Mouse (Mus musculus) kidney, embryonic 16.5 days (tissue): ENCODE measurements around the gene Slc35e3. TPM values are rescaled to one million over a fixed set of nuclear protein-coding genes. Genes with fewer than 3 reads are reported as not detected.
A peak's percentile ranks its signal among the peaks of the same experiment; 100 is the strongest.

ENCODE experiments used
- ATAC-seq: fragments of 200-750 bp; cut with Nextera tagmentation; 2 replicates; pipeline ENCODE4 v1.8.0; 2017; ENCODE audit warnings: moderate TSS enrichment; ENCODE audit not compliant: low FRiP score, low TSS enrichment
- H3K27ac ChIP-seq: fragments of 300-500 bp; sonication (generic); 2 replicates; pipeline ENCODE4 v1.5.1; 2014; ENCODE audit warnings: low read length
- H3K27me3 ChIP-seq: fragments of 300-500 bp; sonication (generic); 2 replicates; pipeline ENCODE4 v1.6.1; 2014; ENCODE audit warnings: low read length, control low read depth, mixed read lengths; ENCODE audit not compliant: insufficient read depth
- H3K36me3 ChIP-seq: fragments of 300-500 bp; sonication (generic); 2 replicates; pipeline ENCODE4 v1.6.1; 2014; ENCODE audit warnings: low read length, control low read depth, mixed read lengths; ENCODE audit not compliant: insufficient read depth
- H3K4me1 ChIP-seq: fragments of 300-500 bp; sonication (generic); 2 replicates; pipeline ENCODE4 v1.6.1; 2014; ENCODE audit warnings: low read length, control low read depth, mixed read lengths; ENCODE audit not compliant: insufficient read depth
- H3K4me2 ChIP-seq: fragments of 300-500 bp; sonication (generic); replicated peaks from 2 replicates; pipeline ENCODE4 v1.6.1; 2014; ENCODE audit warnings: low read depth, low read length
- H3K4me3 ChIP-seq: fragments of 300-500 bp; sonication (generic); 2 replicates; pipeline ENCODE4 v1.5.1; 2014; ENCODE audit warnings: mild to moderate bottlenecking, low read length
- H3K9ac ChIP-seq: fragments of 300-500 bp; sonication (generic); replicated peaks from 2 replicates; pipeline ENCODE4 v1.6.1; 2014; ENCODE audit warnings: low read length
- H3K9me3 ChIP-seq: fragments of 300-500 bp; sonication (generic); 2 replicates; pipeline ENCODE4 v1.6.1; 2016; ENCODE audit warnings: low read length, control low read depth
- WGBS: fragments of 180-500 bp; shearing (Covaris S2); extraction: QIAGEN DNeasy Blood & Tissue Kit; methylation state at CpG from one replicate; pipeline ENCODE4 v1.1.7; 2014; 5-methylcytosine and 5-hydroxymethylcytosine counted together
- polyA plus RNA-seq: library from polyadenylated mRNA; unstranded; fragments of >200 nt; fragmentation: Nextera tagmentation; extraction: Ambion mirVana; gene quantifications from 2 replicates; pipeline ENCODE4 v1.2.1, GENCODE M21; 2015

The Slc35e3 gene
- polyA plus RNA-seq, 1 experiment from 2014 or later: 15.2 TPM

GRCm38 (mm10) chr10:117728574-117728973, 17.6 kb downstream of the Slc35e3 start:
- no peaks in the 10 kb centered on the region; the same call in 1 of the 2 replicates for H3K9me3 ChIP-seq
- H3K9ac ChIP-seq: no peak overlapping the region
- no peaks in the 10 kb centered on the region for H3K27me3 ChIP-seq
- no peaks in the 10 kb centered on the region for H3K36me3 ChIP-seq
- no peaks in the 10 kb centered on the region for H3K4me1 ChIP-seq
- H3K4me2 ChIP-seq: no peak overlapping the region
- ATAC-seq: no peak
- no peak overlapping the region for H3K27ac ChIP-seq
- no peak overlapping the region for H3K4me3 ChIP-seq
- 78% methylated on average over 5 of the region's 5 CpGs for WGBS

- H3K4me2 ChIP-seq: no peak overlapping the region
- ATAC-seq: no peak
- H3K27ac ChIP-seq: no peak overlapping the region
- no peak overlapping the region for H3K4me3 ChIP-seq
- H3K9me3 ChIP-seq: no peaks in the 10 kb centered on the region; the same call in 1 of the 2 replicates
- H3K36me3 ChIP-seq: no peaks in the 10 kb centered on the region
- WGBS: 78% methylated on average over 9 of the region's 9 CpGs
- H3K27me3 ChIP-seq: no peaks in the 10 kb centered on the region
- H3K9ac ChIP-seq: no peak overlapping the region
- H3K4me1 ChIP-seq: no peaks in the 10 kb centered on the region
These were observed 18.6 kb downstream of the Slc35e3 start for GRCm38 (mm10) chr10:117727518-117728110.

GRCm38 (mm10) chr10:117726888-117727385, 19.2 kb downstream of the Slc35e3 start:
- ATAC-seq: no peak
- no peak overlapping the region for H3K27ac ChIP-seq
- no peak overlapping the region for H3K9ac ChIP-seq
- H3K4me3 ChIP-seq: no peak overlapping the region
- no peaks in the 10 kb centered on the region for H3K36me3 ChIP-seq
- H3K27me3 ChIP-seq: no peaks in the 10 kb centered on the region
- H3K9me3 ChIP-seq: no peaks in the 10 kb centered on the region; the same call in 1 of the 2 replicates
- H3K4me1 ChIP-seq: no peaks in the 10 kb centered on the region
- 92% methylated on average over 4 of the region's 4 CpGs for WGBS
- H3K4me2 ChIP-seq: no peak overlapping the region

GRCm38 (mm10) chr10:117726350-117726749, 19.8 kb downstream of the Slc35e3 start:
- Histone ChIP-seq H3K27me3 (no peaks in the 10 kb centered on the region), H3K36me3 (no peaks in the 10 kb centered on the region), H3K9me3 (no peaks in the 10 kb centered on the region; the same call in 1 of the 2 replicates), H3K4me1 (no peaks in the 10 kb centered on the region), H3K9ac (no peak overlapping the region), H3K4me3 (no peak overlapping the region), H3K4me2 (no peak overlapping the region), H3K27ac (no peak overlapping the region)
- no peak for ATAC-seq
- WGBS: 93% methylated on average over 4 of the region's 4 CpGs

- Histone ChIP-seq H3K9ac (no peak overlapping the region), H3K4me1 (no peaks in the 10 kb centered on the region), H3K4me2 (no peak overlapping the region), H3K27ac (no peak overlapping the region), H3K9me3 (no peaks in the 10 kb centered on the region; the same call in 1 of the 2 replicates), H3K36me3 (no peaks in the 10 kb centered on the region), H3K4me3 (no peak overlapping the region), H3K27me3 (no peaks in the 10 kb centered on the region)
- no peak for ATAC-seq
- WGBS: 65% methylated on average over 7 of the region's 7 CpGs
These were observed 20.5 kb downstream of the Slc35e3 start for GRCm38 (mm10) chr10:117725671-117726070.

GRCm38 (mm10) chr10:117724804-117725361, 21.3 kb downstream of the Slc35e3 start:
- Histone ChIP-seq H3K36me3 (no peaks in the 10 kb centered on the region), H3K4me1 (no peaks in the 10 kb centered on the region), H3K4me2 (no peak overlapping the region), H3K9ac (no peak overlapping the region), H3K27me3 (no peaks in the 10 kb centered on the region), H3K27ac (no peak overlapping the region), H3K9me3 (no peaks in the 10 kb centered on the region; the same call in 1 of the 2 replicates), H3K4me3 (no peak overlapping the region)
- whole genome bisulfite sequencing: 93% methylated on average over 3 of the region's 3 CpGs
- no peak for ATAC-seq

GRCm38 (mm10) chr10:117724136-117724718, 21.9 kb downstream of the Slc35e3 start:
- Histone ChIP-seq H3K27ac (no peak overlapping the region), H3K36me3 (no peaks in the 10 kb centered on the region), H3K9ac (no peak overlapping the region), H3K27me3 (no peaks in the 10 kb centered on the region), H3K4me3 (no peak overlapping the region), H3K4me2 (no peak overlapping the region), H3K9me3 (no peaks in the 10 kb centered on the region; the same call in 1 of the 2 replicates), H3K4me1 (no peaks in the 10 kb centered on the region)
- ATAC-seq: no peak
- 75% methylated on average over 5 of the region's 5 CpGs for WGBS

GRCm38 (mm10) chr10:117718161-117719119, 27.7 kb downstream of the Slc35e3 start:
- no peak overlapping the region for H3K9ac ChIP-seq
- no peaks in the 10 kb centered on the region for H3K27me3 ChIP-seq
- no peak overlapping the region for H3K4me3 ChIP-seq
- no peaks in the 10 kb centered on the region; the same call in 1 of the 2 replicates for H3K9me3 ChIP-seq
- 55% methylated on average over 19 of the region's 19 CpGs for WGBS
- no peak overlapping the region for H3K4me2 ChIP-seq
- ATAC-seq: no peak
- peak overlapping the region; percentile 4 for H3K27ac ChIP-seq
- H3K36me3 ChIP-seq: no peaks in the 10 kb centered on the region
- peaks cover 9% of the 10 kb centered on the region for H3K4me1 ChIP-seq

- H3K4me1 ChIP-seq: peaks cover 9% of the 10 kb centered on the region
- ATAC-seq: peak; percentile 82
- no peaks in the 10 kb centered on the region for H3K9me3 ChIP-seq
- 8% methylated on average over 4 of the region's 4 CpGs for WGBS
- H3K27ac ChIP-seq: no peak overlapping the region
- no peaks in the 10 kb centered on the region for H3K36me3 ChIP-seq
- no peak overlapping the region for H3K4me2 ChIP-seq
- no peak overlapping the region for H3K4me3 ChIP-seq
- H3K27me3 ChIP-seq: no peaks in the 10 kb centered on the region
- no peak overlapping the region for H3K9ac ChIP-seq
These were observed 28.6 kb downstream of the Slc35e3 start for GRCm38 (mm10) chr10:117717583-117717982.
